Mouse (Mus musculus) CH12.LX (cell line): ENCODE measurements around the gene Arpp21. TPM values are rescaled to one million over a fixed set of nuclear protein-coding genes. Genes with fewer than 3 reads are reported as not detected.

Experiments
- DNase-seq: peaks from one replicate; pipeline ENCODE4 v3.0.0-alpha.2; 2013; ENCODE audit errors: extremely low read depth
- H3K27ac ChIP-seq: 2 replicates; pipeline ENCODE4 v1.5.1; 2012; ENCODE audit warnings: low read depth, mild to moderate bottlenecking, control low read depth, moderate library complexity; ENCODE audit not compliant: insufficient read depth
- H3K27me3 ChIP-seq: replicated peaks from 2 replicates; pipeline ENCODE3; 2012; ENCODE audit warnings: inconsistent platforms
- H3K36me3 ChIP-seq, 2 experiments: replicated peaks in 1 of 2; 2 replicates each; pipeline versions ENCODE3 to v1.6.1; 2012; ENCODE audit warnings: inconsistent platforms in 1 of 2, low read length in 1 of 2, mild to moderate bottlenecking in 1 of 2, mixed read lengths in 1 of 2, moderate library complexity in 1 of 2; ENCODE audit not compliant: control insufficient read depth in 1 of 2, insufficient read depth in 1 of 2
- H3K4me1 ChIP-seq, 2 experiments: 2 replicates each; pipeline ENCODE4 v1.6.1; 2012; ENCODE audit warnings: inconsistent platforms in 1 of 2, moderate library complexity in 1 of 2; ENCODE audit not compliant: insufficient read depth in 2 of 2, control insufficient read depth in 1 of 2
- H3K4me2 ChIP-seq: 2 replicates; pipeline ENCODE4 v1.6.1; 2012; ENCODE audit warnings: low read depth, mild to moderate bottlenecking, control low read depth; ENCODE audit not compliant: poor library complexity, insufficient read depth, severe bottlenecking
- H3K4me3 ChIP-seq, 3 experiments: fragments of 150-350 bp in 1 of 3; sonication (generic) in 1 of 3; replicated peaks in 1 of 3; 2 replicates each; pipeline versions ENCODE3 to v1.5.1; 2011 to 2012; ENCODE audit warnings: low read depth in 2 of 3, low read length in 2 of 3, mild to moderate bottlenecking in 2 of 3, moderate library complexity in 2 of 3, control low read depth in 1 of 3, improper control_type of control experiment in 1 of 3, inconsistent platforms in 1 of 3, mixed read lengths in 1 of 3; ENCODE audit not compliant: poor library complexity in 1 of 3
- H3K79me2 ChIP-seq: replicated peaks from 2 replicates; pipeline ENCODE4 v1.6.1; 2012; ENCODE audit warnings: mild to moderate bottlenecking, moderate library complexity; ENCODE audit not compliant: control insufficient read depth, poor library complexity, insufficient read depth, severe bottlenecking; ENCODE audit errors: extremely low read depth
- H3K9ac ChIP-seq: 2 replicates; pipeline ENCODE4 v1.6.1; 2012; ENCODE audit warnings: low read depth, mild to moderate bottlenecking, control low read depth, moderate library complexity; ENCODE audit not compliant: insufficient read depth
- H3K9me3 ChIP-seq: replicated peaks from 2 replicates; pipeline ENCODE3; 2012; ENCODE audit warnings: low read length, inconsistent platforms, mixed read lengths
- BHLHE40 ChIP-seq: IDR thresholded peaks from 2 replicates; pipeline ENCODE4 v1.6.1; 2011; ENCODE audit warnings: mild to moderate bottlenecking, low read depth, low read length, improper control_type of control experiment
- CHD2 ChIP-seq: IDR thresholded peaks from 2 replicates; pipeline ENCODE4 v1.6.1; 2011; ENCODE audit warnings: low read length, improper control_type of control experiment
- CTCF ChIP-seq, 2 experiments: IDR thresholded peaks in 1 of 2; conservative IDR thresholded peaks in 1 of 2; 2 replicates each; pipeline ENCODE4 v1.5.1; 2011 to 2012; ENCODE audit warnings: low read depth in 2 of 2, low read length in 2 of 2, improper control_type of control experiment in 1 of 2, inconsistent platforms in 1 of 2, mild to moderate bottlenecking in 1 of 2, moderate library complexity in 1 of 2
- E2F4 ChIP-seq: IDR thresholded peaks from 2 replicates; pipeline ENCODE4 v1.6.1; 2011; ENCODE audit warnings: low read depth, low read length, improper control_type of control experiment; ENCODE audit not compliant: insufficient replicate concordance
- ELF1 ChIP-seq: IDR thresholded peaks from 2 replicates; pipeline ENCODE4 v1.6.1; 2014; ENCODE audit warnings: low read depth, mild to moderate bottlenecking, inconsistent platforms, low read length, improper control_type of control experiment
- EP300 ChIP-seq: IDR thresholded peaks from 2 replicates; pipeline ENCODE4 v1.6.1; 2011; ENCODE audit warnings: low read length, improper control_type of control experiment
- GABPA ChIP-seq: IDR thresholded peaks from 2 replicates; pipeline ENCODE4 v1.6.1; 2012; ENCODE audit warnings: low read depth, low read length, improper control_type of control experiment, inconsistent platforms; ENCODE audit not compliant: insufficient replicate concordance
- HCFC1 ChIP-seq: IDR thresholded peaks from 2 replicates; pipeline ENCODE4 v1.6.1; 2012; ENCODE audit warnings: low read depth, mild to moderate bottlenecking, inconsistent platforms, low read length, improper control_type of control experiment
- JUN ChIP-seq: IDR thresholded peaks from 2 replicates; pipeline ENCODE4 v1.6.1; 2011; ENCODE audit warnings: low read depth, mild to moderate bottlenecking, low read length, improper control_type of control experiment, moderate library complexity; ENCODE audit not compliant: insufficient read depth
- JUND ChIP-seq: conservative IDR thresholded peaks from 2 replicates; pipeline ENCODE4 v1.6.1; 2011; ENCODE audit warnings: low read depth, low read length, improper control_type of control experiment
- KAT2A ChIP-seq: IDR thresholded peaks from 2 replicates; pipeline ENCODE4 v1.6.1; 2012; ENCODE audit warnings: low read length, improper control_type of control experiment, inconsistent platforms; ENCODE audit not compliant: insufficient replicate concordance
- MAFK ChIP-seq: IDR thresholded peaks from 2 replicates; pipeline ENCODE4 v1.6.1; 2011; ENCODE audit warnings: low read length, improper control_type of control experiment; ENCODE audit not compliant: insufficient replicate concordance
- MAX ChIP-seq: IDR thresholded peaks from 2 replicates; pipeline ENCODE4 v1.6.1; 2011; ENCODE audit warnings: low read length, improper control_type of control experiment
- MEF2A ChIP-seq: IDR thresholded peaks from 2 replicates; pipeline ENCODE4 v1.6.1; 2014; ENCODE audit warnings: low read depth, mild to moderate bottlenecking, inconsistent platforms, low read length, improper control_type of control experiment, borderline replicate concordance
- NELFE ChIP-seq: IDR thresholded peaks from 2 replicates; pipeline ENCODE4 v1.6.1; 2011; ENCODE audit warnings: low read depth, low read length, improper control_type of control experiment
- NRF1 ChIP-seq: IDR thresholded peaks from 2 replicates; pipeline ENCODE4 v1.6.1; 2014; ENCODE audit warnings: low read depth, mild to moderate bottlenecking, inconsistent platforms, low read length, improper control_type of control experiment, moderate library complexity
- PAX5 ChIP-seq: IDR thresholded peaks from 2 replicates; pipeline ENCODE4 v1.6.1; 2012; ENCODE audit warnings: low read length, inconsistent platforms, mixed read lengths
- POLR2A ChIP-seq: IDR thresholded peaks from 2 replicates; pipeline ENCODE4 v1.6.1; 2011; ENCODE audit warnings: low read depth, mild to moderate bottlenecking, improper control_type of control experiment, low read length
- RCOR1 ChIP-seq: conservative IDR thresholded peaks from 2 replicates; pipeline ENCODE4 v1.6.1; 2012; ENCODE audit warnings: low read depth, mild to moderate bottlenecking, inconsistent platforms, low read length, improper control_type of control experiment
- SIN3A ChIP-seq: IDR thresholded peaks from 2 replicates; pipeline ENCODE4 v1.6.1; 2012; ENCODE audit warnings: low read length, improper control_type of control experiment, inconsistent platforms
- SMC3 ChIP-seq: IDR thresholded peaks from 2 replicates; pipeline ENCODE4 v1.6.1; 2011; ENCODE audit warnings: low read depth, low read length, improper control_type of control experiment
- TBP ChIP-seq: conservative IDR thresholded peaks from 2 replicates; pipeline ENCODE4 v1.6.1; 2011; ENCODE audit warnings: low read depth, low read length, improper control_type of control experiment
- UBTF ChIP-seq: IDR thresholded peaks from 2 replicates; pipeline ENCODE4 v1.6.1; 2012; ENCODE audit warnings: low read depth, mild to moderate bottlenecking, inconsistent platforms, low read length, improper control_type of control experiment, moderate library complexity
- USF2 ChIP-seq: conservative IDR thresholded peaks from 2 replicates; pipeline ENCODE4 v1.6.1; 2011; ENCODE audit warnings: low read depth, low read length, improper control_type of control experiment
- ZC3H11A ChIP-seq: IDR thresholded peaks from 2 replicates; pipeline ENCODE4 v1.6.1; 2012; ENCODE audit warnings: low read depth, mild to moderate bottlenecking, inconsistent platforms, low read length, improper control_type of control experiment
- ZMIZ1 ChIP-seq: IDR thresholded peaks from 2 replicates; pipeline ENCODE4 v1.6.1; 2012; ENCODE audit warnings: low read depth, mild to moderate bottlenecking, inconsistent platforms, low read length, improper control_type of control experiment
- dilution Hi-C: fragments of 300-500 bp; cut with MboI; formaldehyde crosslinking; loops from 2 replicates; pipeline ENCODE4 v1.14.3; 2020; ENCODE audit warnings: low sequenced_read_pairs; ENCODE audit not compliant: extremely low pct_unique_long_range_greater_than_20kb, extremely low pct_ligation_motif_present
- in situ Hi-C: fragments of 300-500 bp; cut with MboI; formaldehyde crosslinking; loops from 3 replicates; pipeline ENCODE4 v1.14.3; 2019; ENCODE audit warnings: low sequenced_read_pairs, low pct_ligation_motif_present, low pct_unique_long_range_greater_than_20kb, mixed read lengths
- polyA plus RNA-seq: library from polyadenylated mRNA; unstranded; fragments of >175 nt; gene quantifications from 2 replicates; pipeline ENCODE4 v1.2.1, GENCODE M21; 2012; ENCODE audit warnings: low read depth; ENCODE audit not compliant: insufficient read length
- total RNA-seq, 2 experiments: library from RNA; depleted of rRNA; stranded (reverse); fragments of 300-350 nt in 1 of 2; fragments of >200 nt in 1 of 2; gene quantifications; 2 replicates each; pipeline ENCODE4 v1.2.3; 2012 to 2014

The Arpp21 gene
- total and polyA plus RNA-seq, 3 experiments: not detected

DNA sequence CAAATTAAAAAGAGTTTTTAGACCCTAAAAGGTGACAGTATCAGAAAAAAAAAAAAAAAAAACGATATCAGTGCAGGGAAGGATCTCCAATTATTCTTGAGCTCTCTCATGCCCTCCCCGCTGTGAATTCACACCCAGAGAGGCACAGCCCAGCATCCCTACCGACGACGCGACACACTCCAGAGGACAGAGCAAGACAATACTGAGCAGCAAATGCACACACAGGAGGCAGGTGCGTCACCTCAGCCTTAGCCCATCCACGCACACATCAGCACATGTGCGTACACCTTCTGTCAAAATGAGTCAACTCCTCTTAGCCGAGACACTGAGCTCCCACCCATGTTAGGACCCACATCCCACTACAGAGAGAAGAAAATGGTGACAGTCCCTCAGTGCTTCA, 50.0 kb downstream of the Arpp21 start:
- Histone ChIP-seq H3K9ac (no peak overlapping the region), H3K4me3 (no peak overlapping the region), H3K27ac (no peak overlapping the region)

DNA sequence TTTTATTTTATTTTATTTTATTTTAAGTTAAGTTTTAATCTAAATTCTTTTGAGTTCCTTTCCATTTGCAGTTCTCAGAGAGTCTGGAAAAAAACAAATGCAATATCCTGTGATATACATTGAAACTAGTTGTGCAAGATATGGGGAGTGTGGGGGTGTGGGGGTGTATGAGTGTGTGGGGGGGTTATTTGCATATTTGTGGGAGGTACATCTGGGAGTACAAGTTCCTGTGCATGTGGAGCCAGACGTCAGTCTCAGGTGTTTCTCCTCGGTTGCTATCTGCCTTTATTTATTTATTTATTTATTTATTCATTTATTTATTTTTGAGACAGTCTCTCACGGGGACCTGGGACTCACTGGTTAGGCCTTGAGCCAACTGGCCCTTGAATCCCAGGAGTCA, 53.0 kb downstream of the Arpp21 start:
- dilution Hi-C loops: no loop called here
- Histone ChIP-seq H3K36me3 (no peaks in the 10 kb centered on the region), H3K4me3 (no peak overlapping the region)

More for the DNA sequence above, 50.0 kb downstream of the Arpp21 start:
- dilution Hi-C loops (no loop called here), in situ Hi-C loops (no loop called here)
- Histone ChIP-seq H3K9me3 (peaks cover 73% of the 10 kb centered on the region), H3K27me3 (no peaks in the 10 kb centered on the region), H3K36me3 (no peaks in the 10 kb centered on the region), H3K4me1 (no peaks in the 10 kb centered on the region)
- DNase-seq: no peak
- TF ChIP-seq POLR2A: no peak
- TF ChIP-seq UBTF: no peak
- TF ChIP-seq NRF1: no peak
- no peak for TF ChIP-seq BHLHE40
- no peak for TF ChIP-seq JUND
- no peak for TF ChIP-seq SIN3A
- TF ChIP-seq CTCF (conservative IDR thresholded peaks at IDR 0.05 in 1 of 2, IDR thresholded peaks at IDR 0.05 in 1 of 2; ENCODE audit: low read depth in 2 of 2, low read length in 2 of 2): no peak
- TF ChIP-seq, all 38 proteins: peak for 0
- no peaks in the 10 kb centered on the region for H3K79me2 ChIP-seq
- no peak overlapping the region for H3K4me2 ChIP-seq

DNA sequence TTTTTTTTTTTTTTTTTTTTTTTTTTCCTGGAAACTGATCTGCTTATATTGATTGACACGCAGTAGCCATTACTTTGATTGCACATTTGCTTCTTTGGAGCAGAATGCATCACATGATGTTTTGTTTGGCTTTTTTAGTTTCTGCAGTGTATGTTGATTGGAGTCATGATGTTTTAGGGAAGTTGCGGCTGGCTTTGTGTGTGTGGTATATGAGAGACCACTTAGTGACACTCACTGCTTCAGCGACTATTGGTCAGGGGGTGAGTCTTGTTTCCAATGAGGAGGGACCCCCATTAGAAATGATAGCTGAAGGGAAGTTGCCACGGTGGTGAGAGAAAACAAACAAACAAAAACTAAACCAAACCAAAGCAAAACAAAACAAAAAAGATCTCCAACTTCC, 55.7 kb downstream of the Arpp21 start:
- Histone ChIP-seq H3K4me3 (no peak overlapping the region), H3K27ac (no peak overlapping the region), H3K9ac (no peak overlapping the region), H3K4me2 (no peak overlapping the region), H3K79me2 (no peaks in the 10 kb centered on the region), H3K27me3 (no peaks in the 10 kb centered on the region), H3K36me3 (no peaks in the 10 kb centered on the region), H3K9me3 (peaks cover 57% of the 10 kb centered on the region), H3K4me1 (no peaks in the 10 kb centered on the region)
- TF ChIP-seq ZC3H11A (no peak), ZMIZ1 (no peak), GABPA (no peak), NRF1 (no peak), TBP (no peak), SMC3 (no peak), HCFC1 (no peak), RCOR1 (no peak), MEF2A (no peak), MAX (no peak), ELF1 (no peak), JUN (no peak), E2F4 (no peak), UBTF (no peak), MAFK (no peak), NELFE (no peak)
- dilution Hi-C loops (no loop called here), in situ Hi-C loops (no loop called here)
- no peak for DNase-seq

More for the DNA sequence above, 53.0 kb downstream of the Arpp21 start:
- Histone ChIP-seq H3K27ac (no peak overlapping the region), H3K9me3 (peaks cover 61% of the 10 kb centered on the region), H3K4me2 (no peak overlapping the region), H3K27me3 (no peaks in the 10 kb centered on the region), H3K9ac (no peak overlapping the region), H3K4me1 (no peaks in the 10 kb centered on the region), H3K79me2 (no peaks in the 10 kb centered on the region)
- in situ Hi-C loops: no loop called here
- TF ChIP-seq HCFC1 (no peak), KAT2A (no peak), MAFK (no peak), JUN (no peak), EP300 (no peak), E2F4 (no peak), GABPA (no peak), JUND (no peak), CTCF (conservative IDR thresholded peaks at IDR 0.05 in 1 of 2, IDR thresholded peaks at IDR 0.05 in 1 of 2; ENCODE audit: low read depth in 2 of 2, low read length in 2 of 2) (no peak), CHD2 (no peak), USF2 (no peak), UBTF (no peak), MAX (no peak), BHLHE40 (no peak), NRF1 (no peak), PAX5 (no peak)
- DNase-seq: no peak
